Mouse (Mus musculus) retina, adult 2 months (tissue): ENCODE results near the gene Dmwd.

Experiments used
- DNase-seq: peaks from one replicate; pipeline ENCODE4 v3.0.0-alpha.2; 2012; ENCODE audit warnings: low read depth, low spot score

Gene Dmwd

GRCm38 (mm10) chr7:19075723-19076585, at the start of gene Dmwd:
TSS of gene Dmwd (plus strand) at chr7:19076227.
- DNase-seq = peak; percentile 78

GRCm38 (mm10) chr7:19028067-19028466, 48.0 kb upstream of the Dmwd start:
- no peak for DNase-seq

GRCm38 (mm10) chr7:19029084-19029653, 46.9 kb upstream of the Dmwd start:
- DNase-seq = no peak

- DNase-seq = no peak
Measured at GRCm38 (mm10) chr7:19031641-19032040, 44.4 kb upstream of the Dmwd start.

- DNase-seq = no peak
Measured at GRCm38 (mm10) chr7:19044616-19045015, 31.4 kb upstream of the Dmwd start.

GRCm38 (mm10) chr7:19046286-19047069, 29.5 kb upstream of the Dmwd start:
- DNase-seq = no peak

- DNase-seq = no peak
Measured at GRCm38 (mm10) chr7:19048006-19048527, 28.0 kb upstream of the Dmwd start.

GRCm38 (mm10) chr7:19049252-19049651, 26.8 kb upstream of the Dmwd start:
- no peak for DNase-seq

- no peak for DNase-seq
Measured at GRCm38 (mm10) chr7:19050172-19050571, 25.9 kb upstream of the Dmwd start.

GRCm38 (mm10) chr7:19051161-19051560, 24.9 kb upstream of the Dmwd start:
- no peak for DNase-seq

GRCm38 (mm10) chr7:19052345-19053135, 23.5 kb upstream of the Dmwd start:
- no peak for DNase-seq

- DNase-seq = no peak
Measured at GRCm38 (mm10) chr7:19053136-19053532, 22.9 kb upstream of the Dmwd start.

GRCm38 (mm10) chr7:19054047-19054776, 21.8 kb upstream of the Dmwd start, which contains the start of gene Rsph6a:
TSS of gene Rsph6a (plus strand) at chr7:19054690.
- DNase-seq = peak; percentile 13

- no peak for DNase-seq
Measured at GRCm38 (mm10) chr7:19054777-19055076, 21.3 kb upstream of the Dmwd start.

GRCm38 (mm10) chr7:19055108-19055507, 20.9 kb upstream of the Dmwd start:
- DNase-seq = no peak

GRCm38 (mm10) chr7:19057405-19057804, 18.6 kb upstream of the Dmwd start:
- DNase-seq = no peak

GRCm38 (mm10) chr7:19065896-19066295, 10.1 kb upstream of the Dmwd start:
- no peak for DNase-seq

GRCm38 (mm10) chr7:19067063-19067462, 9.0 kb upstream of the Dmwd start:
- DNase-seq = no peak

- no peak for DNase-seq
Measured at GRCm38 (mm10) chr7:19067935-19068334, 8.1 kb upstream of the Dmwd start.

- DNase-seq = peak; percentile 34
Measured at GRCm38 (mm10) chr7:19068707-19069106, 7.3 kb upstream of the Dmwd start.

- no peak for DNase-seq
Measured at GRCm38 (mm10) chr7:19069500-19069899, 6.5 kb upstream of the Dmwd start.
